Mouse (Mus musculus) liver, embryonic 12.5 days (tissue): ENCODE measurements around the gene Drg2. TPM values are rescaled to one million over a fixed set of nuclear protein-coding genes. Genes with fewer than 3 reads are reported as not detected.
"Not testable (repeated sequence)": the region's sequence is repeated elsewhere in the genome, so short reads cannot be mapped to it uniquely, and the experiment has no call there.

Source experiments
- ATAC-seq: fragments of 200-750 bp; cut with Nextera tagmentation; 2 replicates; pipeline ENCODE4 v1.8.0; 2017; ENCODE audit warnings: moderate number of reproducible peaks, mild to moderate bottlenecking, moderate library complexity
- H3K27ac ChIP-seq: fragments of 300-500 bp; sonication (generic); 2 replicates; pipeline ENCODE4 v1.5.1; 2016; ENCODE audit warnings: mild to moderate bottlenecking
- H3K27me3 ChIP-seq: fragments of 300-500 bp; sonication (generic); replicated peaks from 2 replicates; pipeline ENCODE4 v1.6.1; 2016; ENCODE audit warnings: mild to moderate bottlenecking, moderate library complexity
- H3K36me3 ChIP-seq: fragments of 300-500 bp; sonication (generic); 2 replicates; pipeline ENCODE4 v1.6.1; 2016; ENCODE audit warnings: mild to moderate bottlenecking, moderate library complexity
- H3K4me1 ChIP-seq: fragments of 300-500 bp; sonication (generic); 2 replicates; pipeline ENCODE4 v1.6.1; 2016
- H3K4me2 ChIP-seq: fragments of 300-500 bp; sonication (generic); 2 replicates; pipeline ENCODE4 v1.6.1; 2016; ENCODE audit warnings: mild to moderate bottlenecking, moderate library complexity
- H3K4me3 ChIP-seq: fragments of 300-500 bp; sonication (generic); 2 replicates; pipeline ENCODE4 v1.5.1; 2016; ENCODE audit warnings: mild to moderate bottlenecking, moderate library complexity
- H3K9ac ChIP-seq: fragments of 300-500 bp; sonication (generic); 2 replicates; pipeline ENCODE4 v1.6.1; 2016; ENCODE audit warnings: mild to moderate bottlenecking, moderate library complexity
- H3K9me3 ChIP-seq: fragments of 300-500 bp; sonication (generic); replicated peaks from 2 replicates; pipeline ENCODE4 v1.6.1; 2016; ENCODE audit warnings: mild to moderate bottlenecking, moderate library complexity
- WGBS: fragments of 180-500 bp; shearing (Covaris S2); methylation state at CpG from one replicate; pipeline ENCODE4 v1.1.7; 2016; ENCODE audit not compliant: insufficient replicate concordance; 5-methylcytosine and 5-hydroxymethylcytosine counted together
- polyA plus RNA-seq: library from polyadenylated mRNA; unstranded; fragments of >200 nt; fragmentation: Nextera tagmentation; extraction: Ambion mirVana; gene quantifications from 2 replicates; pipeline ENCODE4 v1.2.1, GENCODE M21; 2016

The Drg2 gene
- polyA plus RNA-seq, 1 experiment from 2014 or later: 61.7 TPM

DNA sequence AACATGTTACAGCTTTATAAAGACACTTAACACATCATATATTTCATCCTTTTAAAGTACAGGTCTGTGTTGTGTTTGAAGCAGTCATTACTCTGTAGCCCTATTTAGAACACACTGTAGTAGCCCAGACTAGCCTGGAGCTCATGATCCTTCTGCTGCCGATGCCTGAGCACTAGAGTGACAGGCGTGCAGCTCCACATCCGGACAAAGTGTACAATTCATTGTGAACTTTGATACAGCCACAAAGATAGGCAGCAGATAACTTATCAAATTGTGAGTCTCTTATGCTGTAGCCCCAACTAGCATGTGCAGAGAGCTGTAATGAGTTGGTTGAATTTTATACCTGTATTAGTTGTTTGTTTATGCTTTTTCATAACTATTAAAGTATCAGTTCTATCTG is 26.8 kb upstream of the Drg2 start:
- H3K4me1 ChIP-seq: no peaks in the 10 kb centered on the region
- WGBS: 72% methylated on average over 3 of the region's 3 CpGs
- H3K9me3 ChIP-seq: no peaks in the 10 kb centered on the region
- H3K36me3 ChIP-seq: peaks cover 60% of the 10 kb centered on the region
- H3K4me3 ChIP-seq: no peak overlapping the region
- H3K4me2 ChIP-seq: no peak overlapping the region
- no peaks in the 10 kb centered on the region for H3K27me3 ChIP-seq
- no peak overlapping the region for H3K9ac ChIP-seq
- no peak overlapping the region for H3K27ac ChIP-seq
- no peak for ATAC-seq

DNA sequence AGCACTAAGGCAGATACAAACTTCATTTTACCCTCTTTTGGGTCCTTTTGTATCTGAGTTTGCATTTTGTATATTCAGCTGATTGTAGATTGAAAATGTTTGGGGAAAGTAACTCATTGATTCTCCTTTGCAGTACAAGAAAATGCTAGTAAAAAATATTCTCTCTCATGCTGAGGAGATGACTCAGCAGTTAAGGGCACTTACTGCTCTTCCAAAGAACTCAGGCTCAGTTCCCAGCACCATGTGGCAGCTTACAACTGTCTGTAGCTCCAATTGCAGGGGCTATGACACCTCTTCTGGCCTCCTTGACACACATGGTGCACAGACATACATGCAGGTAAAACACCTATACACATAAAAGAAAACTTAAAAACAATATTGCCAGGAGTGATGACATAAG is 20.9 kb upstream of the Drg2 start:
- no peak overlapping the region for H3K9ac ChIP-seq
- no peak for ATAC-seq
- H3K27me3 ChIP-seq: no peaks in the 10 kb centered on the region
- no peak overlapping the region for H3K4me3 ChIP-seq
- 0 out of 2 replicates have a peak overlapping the region, but pooled peaks have one; percentile 32 for H3K27ac ChIP-seq
- H3K4me1 ChIP-seq: peaks cover 17% of the 10 kb centered on the region
- H3K36me3 ChIP-seq: peaks cover 81% of the 10 kb centered on the region
- no peaks in the 10 kb centered on the region for H3K9me3 ChIP-seq
- H3K4me2 ChIP-seq: no peak overlapping the region

DNA sequence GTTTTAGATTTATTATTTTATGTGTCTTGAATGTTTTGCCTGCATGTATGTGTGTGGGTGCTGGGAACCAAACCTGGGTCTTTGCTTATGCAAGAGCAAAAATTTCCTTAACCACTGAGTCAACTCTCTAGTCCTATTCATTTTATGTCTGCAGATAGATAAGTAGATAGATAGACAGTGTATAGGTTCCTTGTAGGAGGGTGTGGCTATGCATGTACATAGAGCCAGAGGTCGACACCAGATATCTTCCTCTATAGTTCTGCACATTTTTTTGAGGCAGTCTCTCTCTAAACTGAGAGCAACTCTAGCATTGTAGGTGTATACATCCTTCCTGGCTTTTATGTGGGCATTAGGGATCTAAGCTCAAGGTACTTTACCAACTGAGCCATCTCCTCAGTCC is 19.3 kb upstream of the Drg2 start:
- no peaks in the 10 kb centered on the region for H3K27me3 ChIP-seq
- peak; percentile 62; the same call in 1 of the 2 replicates for ATAC-seq
- H3K9ac ChIP-seq: no peak overlapping the region
- WGBS: 50% methylated on average over 1 of the region's 1 CpGs
- H3K27ac ChIP-seq: no peak overlapping the region
- peaks cover 85% of the 10 kb centered on the region for H3K36me3 ChIP-seq
- peaks cover 17% of the 10 kb centered on the region for H3K4me1 ChIP-seq
- H3K4me2 ChIP-seq: no peak overlapping the region
- H3K4me3 ChIP-seq: no peak overlapping the region
- H3K9me3 ChIP-seq: no peaks in the 10 kb centered on the region

DNA sequence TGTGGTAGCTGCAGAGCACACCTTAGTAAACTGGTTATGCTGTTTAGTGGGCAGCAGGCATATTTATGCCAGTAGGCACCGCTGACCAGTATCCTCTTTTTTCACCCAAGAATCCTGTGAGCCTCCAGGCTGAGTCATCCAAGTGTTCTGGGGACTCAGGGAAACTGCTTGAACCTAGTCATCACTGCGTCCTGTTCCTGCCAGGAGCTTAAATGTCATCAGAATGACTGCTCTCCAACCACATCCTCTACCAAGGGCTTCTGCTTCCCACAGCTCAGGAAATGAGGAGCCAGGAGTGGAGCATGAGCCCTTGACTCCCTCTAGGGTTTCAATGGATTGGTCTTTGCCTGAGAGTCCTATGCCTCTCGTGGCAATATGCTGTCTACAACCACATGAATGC is 17.8 kb upstream of the Drg2 start:
- H3K36me3 ChIP-seq: peaks cover 88% of the 10 kb centered on the region
- ATAC-seq: no peak
- H3K27me3 ChIP-seq: no peaks in the 10 kb centered on the region
- no peak overlapping the region for H3K4me3 ChIP-seq
- peaks cover 17% of the 10 kb centered on the region for H3K4me1 ChIP-seq
- 60% methylated on average over 3 of the region's 3 CpGs for WGBS
- H3K4me2 ChIP-seq: no peak overlapping the region
- no peak overlapping the region for H3K27ac ChIP-seq
- no peak overlapping the region for H3K9ac ChIP-seq
- no peaks in the 10 kb centered on the region for H3K9me3 ChIP-seq

DNA sequence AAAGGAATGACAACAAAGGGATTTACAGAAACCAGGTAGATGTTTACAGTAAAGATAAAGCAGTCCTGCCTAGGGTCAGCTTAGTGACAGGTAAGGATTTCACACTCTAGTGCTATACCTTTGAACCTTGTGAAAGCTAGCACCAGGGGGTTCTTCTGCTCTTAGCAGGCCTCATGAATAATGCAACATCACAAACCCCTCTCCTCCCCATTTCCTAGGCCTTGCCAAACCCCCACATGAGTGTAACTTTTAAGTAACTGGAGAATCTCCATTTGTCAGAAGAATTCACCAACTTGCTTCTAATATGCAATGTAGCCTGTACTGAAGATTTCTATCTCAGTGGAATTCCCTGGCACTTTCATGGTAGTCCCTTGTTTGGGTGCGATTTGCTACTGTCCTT is 14.8 kb upstream of the Drg2 start:
- H3K9me3 ChIP-seq, H3K9ac ChIP-seq, H3K4me1 ChIP-seq, H3K4me3 ChIP-seq, H3K27me3 ChIP-seq, H3K4me2 ChIP-seq, H3K27ac ChIP-seq, ATAC-seq: not testable (repeated sequence)
- peaks cover 87% of the 10 kb centered on the region for H3K36me3 ChIP-seq
- 69% methylated on average over 1 of the region's 1 CpGs for WGBS

DNA sequence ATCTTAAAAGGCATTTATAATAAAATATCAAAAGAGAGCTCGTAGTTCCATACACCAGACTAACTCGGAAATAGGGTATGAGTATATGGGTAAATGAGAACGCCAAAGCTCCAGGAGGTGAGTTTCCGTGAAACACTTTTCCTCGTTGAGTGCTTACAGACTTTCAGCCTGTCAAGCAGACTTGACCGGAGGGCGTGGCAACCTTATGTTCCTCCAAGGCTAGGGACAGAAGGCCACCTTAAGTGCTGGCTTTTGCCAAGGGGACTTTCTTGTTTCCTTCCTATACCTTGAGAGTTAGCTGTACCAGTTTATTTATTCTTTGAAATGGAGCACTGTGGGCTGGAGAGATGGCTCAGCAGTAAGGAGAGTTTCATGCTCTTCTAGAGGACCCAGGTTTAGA is 14.2 kb upstream of the Drg2 start:
- Histone ChIP-seq H3K36me3 (peaks cover 81% of the 10 kb centered on the region), H3K4me2 (no peak overlapping the region), H3K9me3 (no peaks in the 10 kb centered on the region), H3K27ac (no peak overlapping the region), H3K4me3 (no peak overlapping the region), H3K9ac (no peak overlapping the region), H3K4me1 (peaks cover 3% of the 10 kb centered on the region), H3K27me3 (no peaks in the 10 kb centered on the region)
- WGBS: 58% methylated on average over 7 of the region's 7 CpGs
- ATAC-seq: no peak

DNA sequence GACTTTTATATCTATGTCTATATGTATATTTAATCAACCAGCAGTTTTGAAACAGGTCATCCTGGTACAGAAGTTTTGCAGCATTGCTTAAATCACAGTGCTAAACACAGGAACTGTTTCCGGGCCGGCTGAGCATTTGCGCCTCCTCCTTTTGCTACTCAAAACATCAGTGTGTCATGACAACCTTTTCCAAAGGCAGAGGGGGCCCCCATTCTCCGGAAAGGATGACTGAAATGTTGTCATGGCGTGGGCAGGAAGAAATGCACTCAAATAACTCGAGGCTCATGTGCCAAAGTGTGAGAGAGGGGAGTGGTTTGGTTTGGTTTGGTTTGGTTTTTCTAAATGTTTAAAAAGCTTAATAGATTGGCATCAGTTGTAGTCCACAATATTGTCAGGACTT is 11.5 kb upstream of the Drg2 start:
- ATAC-seq: no peak

DNA sequence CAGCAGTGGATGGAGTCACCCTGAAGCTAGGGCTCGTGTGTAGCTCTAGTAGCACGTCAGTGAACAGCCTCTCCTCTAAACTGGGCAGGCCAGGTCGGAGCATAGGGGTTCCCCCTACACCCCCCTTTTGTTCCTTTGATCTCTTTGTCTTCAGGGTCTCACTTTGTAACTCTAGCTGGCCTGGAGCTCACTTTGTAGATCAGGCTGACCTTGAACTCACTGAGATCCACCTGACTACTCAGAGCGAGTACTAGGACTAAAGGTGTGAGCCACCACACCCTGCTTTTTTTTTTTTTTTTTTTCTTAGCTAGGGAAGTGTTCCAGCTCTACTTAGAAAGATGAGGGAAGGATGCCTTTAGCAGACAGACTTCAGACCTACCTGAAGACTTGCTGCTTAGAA is 10.4 kb upstream of the Drg2 start:
- H3K4me1 ChIP-seq: no peaks in the 10 kb centered on the region
- H3K27ac ChIP-seq: no peak overlapping the region
- WGBS: 80% methylated on average over 4 of the region's 4 CpGs
- no peak overlapping the region for H3K9ac ChIP-seq
- H3K9me3 ChIP-seq: no peaks in the 10 kb centered on the region
- no peak overlapping the region for H3K4me2 ChIP-seq
- H3K36me3 ChIP-seq: peaks cover 44% of the 10 kb centered on the region
- no peak for ATAC-seq
- no peak overlapping the region for H3K4me3 ChIP-seq
- H3K27me3 ChIP-seq: no peaks in the 10 kb centered on the region

More for the DNA sequence above, 11.5 kb upstream of the Drg2 start:
- Histone ChIP-seq H3K27ac (no peak overlapping the region), H3K9ac (no peak overlapping the region), H3K27me3 (no peaks in the 10 kb centered on the region), H3K4me2 (no peak overlapping the region), H3K4me3 (no peak overlapping the region), H3K9me3 (no peaks in the 10 kb centered on the region), H3K36me3 (peaks cover 55% of the 10 kb centered on the region), H3K4me1 (no peaks in the 10 kb centered on the region)
- 81% methylated on average over 6 of the region's 6 CpGs for WGBS

DNA sequence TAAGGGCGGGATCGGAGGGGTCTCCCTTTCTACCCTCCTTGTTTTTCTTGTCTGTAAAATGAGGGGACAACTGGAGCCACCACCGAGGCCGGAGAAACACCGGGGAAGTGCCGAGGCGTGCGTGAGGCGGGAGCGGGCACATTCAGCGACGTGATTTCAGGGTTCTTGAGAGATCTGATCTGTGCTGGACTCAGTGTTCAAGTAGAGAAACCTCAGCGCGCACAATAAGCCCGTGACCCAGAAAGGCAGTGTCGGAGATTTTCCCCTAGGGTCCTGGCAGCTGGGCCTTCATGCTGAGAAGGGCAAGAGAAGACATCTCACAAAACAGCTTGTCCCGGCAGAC is 325 bp downstream of the Drg2 start:
- peak; percentile 55 for ATAC-seq
- peaks cover 14% of the 10 kb centered on the region; the same call in 1 of the 2 replicates for H3K27me3 ChIP-seq
- under 1% methylated on average over 17 of the region's 17 CpGs for WGBS
- H3K27ac ChIP-seq: peak overlapping the region; percentile 66
- H3K4me3 ChIP-seq: peak overlapping the region; percentile 73
- peaks cover 24% of the 10 kb centered on the region for H3K4me1 ChIP-seq
- peak overlapping the region; percentile 80 for H3K4me2 ChIP-seq
- peak overlapping the region; percentile 79 for H3K9ac ChIP-seq
- H3K9me3 ChIP-seq: no peaks in the 10 kb centered on the region
- peaks cover 40% of the 10 kb centered on the region for H3K36me3 ChIP-seq

DNA sequence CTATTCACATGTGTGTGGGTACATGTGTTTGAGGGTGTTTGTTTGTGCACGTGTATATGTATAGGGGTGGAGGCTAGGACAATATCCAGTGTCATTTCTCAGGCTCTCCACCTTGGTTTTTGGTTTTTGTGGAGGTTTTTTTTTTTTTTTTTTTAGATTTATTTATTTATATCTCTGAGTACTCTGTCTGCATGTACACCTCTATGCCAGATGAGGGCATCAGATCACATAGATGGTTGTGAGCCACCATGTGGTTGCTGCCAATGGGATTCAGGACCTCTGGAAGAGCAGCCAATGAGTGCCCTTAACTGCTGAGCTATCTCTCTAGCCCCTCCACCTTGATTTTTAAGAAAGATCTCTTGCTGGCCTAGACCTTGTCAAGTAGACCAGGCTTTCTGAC is 3.6 kb downstream of the Drg2 start:
- Histone ChIP-seq H3K36me3 (peaks cover 73% of the 10 kb centered on the region), H3K27me3 (no peaks in the 10 kb centered on the region), H3K9me3 (no peaks in the 10 kb centered on the region), H3K4me1 (peaks cover 24% of the 10 kb centered on the region), H3K9ac (no peak overlapping the region), H3K27ac (no peak overlapping the region), H3K4me3 (no peak overlapping the region), H3K4me2 (no peak overlapping the region)
- no peak for ATAC-seq
- WGBS: 77% methylated on average over 1 of the region's 1 CpGs

DNA sequence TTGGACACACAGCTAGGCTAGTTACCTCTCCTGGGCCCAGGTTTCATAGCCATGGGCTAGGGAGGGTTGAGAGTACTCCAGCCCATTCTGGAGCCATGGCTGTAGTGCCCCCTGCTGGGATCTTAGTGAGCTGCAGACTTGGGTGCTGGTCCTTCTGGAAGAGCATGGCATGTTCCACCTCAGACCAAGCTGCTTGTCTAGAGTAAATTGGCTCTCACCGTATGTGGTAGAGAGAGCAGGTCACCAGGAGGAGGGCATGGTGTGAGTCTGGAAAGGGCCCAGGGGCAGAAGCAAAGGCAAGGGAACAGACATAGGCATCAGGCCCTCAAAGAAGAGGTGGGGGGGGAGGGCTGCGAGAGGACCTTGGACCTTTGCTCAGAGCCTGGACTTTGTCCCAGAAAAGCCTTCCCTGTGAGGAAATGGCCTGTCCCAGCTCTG is 11.6 kb downstream of the Drg2 start:
- Histone ChIP-seq H3K36me3 (peaks cover 85% of the 10 kb centered on the region), H3K4me3 (no peak overlapping the region), H3K4me1 (no peaks in the 10 kb centered on the region), H3K27me3 (no peaks in the 10 kb centered on the region), H3K4me2 (no peak overlapping the region), H3K9ac (no peak overlapping the region), H3K9me3 (no peaks in the 10 kb centered on the region), H3K27ac (no peak overlapping the region)
- ATAC-seq: peak; percentile 47; the same call in 1 of the 2 replicates
- WGBS: 82% methylated on average over 2 of the region's 2 CpGs

DNA sequence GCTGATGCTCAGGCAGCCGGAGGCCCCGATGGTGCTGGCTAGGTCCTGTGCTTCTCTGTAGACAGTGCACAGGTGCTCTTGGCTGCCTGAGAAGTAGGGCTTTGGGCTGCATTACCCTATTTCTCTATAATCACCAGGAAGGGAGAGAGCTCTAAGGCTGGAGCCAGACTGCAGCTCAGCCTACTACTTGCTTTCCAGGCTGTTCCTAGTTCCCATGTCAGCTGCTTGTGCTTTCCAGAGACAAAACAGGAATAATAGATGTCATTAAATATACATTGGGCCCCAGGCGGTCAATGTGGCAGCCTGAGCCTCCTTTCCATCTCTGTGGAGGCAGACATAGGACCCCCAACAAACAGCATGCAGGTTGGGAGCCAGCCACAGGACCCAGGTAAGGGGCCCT is 14.6 kb downstream of the Drg2 start, which contains the start of gene Myo15:
Myo15 (plus strand) TSS at position 301 of the 400 bp plus-strand sequence.
- Histone ChIP-seq H3K9me3 (no peaks in the 10 kb centered on the region), H3K4me1 (no peaks in the 10 kb centered on the region), H3K4me2 (no peak within 1 kb of the TSS), H3K9ac (no peak within 1 kb of the TSS), H3K27ac (no peak within 1 kb of the TSS), H3K27me3 (no peaks in the 10 kb centered on the region), H3K4me3 (no peak within 1 kb of the TSS), H3K36me3 (peaks cover 54% of the 10 kb centered on the region)
- ATAC-seq: no peak
- 86% methylated on average over 3 of the region's 3 CpGs for WGBS

DNA sequence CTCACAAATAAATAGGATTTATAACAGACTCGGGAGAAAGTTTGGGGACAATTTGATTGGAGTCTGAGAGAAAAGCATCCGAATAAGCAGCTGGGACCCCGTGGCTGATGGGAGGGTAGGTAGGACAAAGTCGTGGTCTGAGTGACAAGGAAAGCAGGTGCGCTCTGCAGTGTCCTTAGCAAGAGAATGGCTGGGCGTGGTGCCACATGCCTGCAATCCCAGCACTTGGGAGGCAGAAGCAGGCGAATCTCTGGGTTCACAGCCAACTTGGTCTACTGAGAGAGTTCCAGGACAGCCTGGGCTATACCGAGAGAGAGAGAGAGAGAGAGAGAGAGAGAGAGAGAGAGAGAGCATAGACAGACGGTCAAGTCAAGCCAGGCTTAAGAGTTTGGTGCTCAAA is 16.4 kb downstream of the Drg2 start:
- 69% methylated on average over 9 of the region's 9 CpGs for whole genome bisulfite sequencing
- Histone ChIP-seq H3K4me1 (no peaks in the 10 kb centered on the region), H3K27me3 (no peaks in the 10 kb centered on the region), H3K9me3 (no peaks in the 10 kb centered on the region), H3K4me2 (no peak overlapping the region), H3K9ac (no peak overlapping the region), H3K36me3 (peaks cover 37% of the 10 kb centered on the region), H3K4me3 (no peak overlapping the region), H3K27ac (no peak overlapping the region)
- ATAC-seq: no peak
